Mouse (Mus musculus) CD4-positive naive resting alpha-beta T cell, adult 57 days (primary cell): Measurements from ENCODE around the gene Bean1. TPM values are rescaled to one million over a fixed set of nuclear protein-coding genes. Genes with fewer than 3 reads are reported as not detected.

Source experiments
- total RNA-seq: library from RNA; stranded (reverse); gene quantifications from one replicate; pipeline ENCODE4 v1.2.4, GENCODE M21; 2023

Bean1 gene
- not detected for total RNA-seq

DNA sequence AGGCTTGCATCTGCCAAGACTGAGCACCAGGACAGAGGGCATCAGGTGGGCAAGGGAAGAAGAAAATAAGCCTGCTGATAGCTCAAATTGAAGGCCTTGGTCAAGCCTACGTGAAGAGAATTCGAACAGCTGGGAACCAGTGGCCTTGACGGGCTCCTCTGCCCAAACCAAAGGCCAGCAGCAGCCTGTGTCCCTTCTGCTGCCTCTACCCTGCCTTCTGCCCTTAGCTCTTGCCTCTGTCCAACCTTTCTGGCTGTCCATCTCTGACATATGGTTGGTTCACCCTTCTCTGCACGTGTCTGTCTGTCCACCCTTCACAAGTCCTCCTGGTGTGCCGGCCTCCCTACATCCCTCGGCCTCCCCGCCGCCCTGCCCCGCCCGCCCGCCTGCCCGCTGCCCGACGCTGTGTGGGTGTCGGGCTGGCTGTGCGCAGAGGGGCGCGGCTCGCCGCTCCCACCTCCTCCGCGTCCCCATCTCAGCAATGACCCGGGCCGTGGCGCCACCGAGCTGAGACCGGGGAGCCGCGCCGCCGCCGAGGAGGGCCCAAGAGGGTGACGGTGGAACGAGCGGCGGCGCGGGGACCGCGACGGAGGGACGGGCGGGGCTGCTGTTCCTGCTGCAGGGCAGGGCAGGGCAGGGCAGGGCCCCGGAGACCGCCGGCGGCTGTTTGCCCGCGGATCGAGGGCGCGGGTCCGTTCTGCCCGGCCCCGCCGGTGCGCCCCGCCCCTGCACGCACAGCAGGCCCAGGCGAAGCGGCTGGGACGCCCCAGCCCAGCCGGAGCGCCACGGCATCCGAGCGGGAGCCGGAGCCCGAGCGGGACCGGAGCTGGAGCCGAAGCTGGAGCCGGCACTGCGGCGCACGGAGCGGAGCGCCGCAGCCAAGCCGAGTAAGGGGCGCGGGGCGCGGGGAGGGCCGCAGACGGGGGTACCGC, at the start of gene Bean1:
TSS of gene Bean1 (plus strand) at position 325 of the 932 bp plus-strand sequence.

DNA sequence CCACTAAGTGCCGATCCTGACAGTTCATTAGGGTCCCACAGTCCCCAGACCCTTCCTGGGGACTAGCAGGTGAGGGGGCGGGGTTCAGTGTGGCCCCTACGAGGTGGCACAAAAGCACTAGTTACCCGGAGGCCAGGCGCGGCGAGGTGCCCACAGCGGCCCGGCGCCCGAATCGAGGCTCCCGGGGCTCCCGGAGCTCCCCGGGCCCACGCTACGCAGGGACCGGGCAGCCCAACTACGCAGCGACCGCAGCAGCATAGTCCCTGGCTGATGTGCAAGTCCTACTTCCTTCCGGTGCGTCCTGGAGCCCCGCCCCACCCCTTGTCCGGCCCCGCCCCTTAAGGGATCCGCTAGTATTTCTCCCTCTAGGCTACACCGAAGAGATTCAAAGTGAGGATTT, 78.0 kb downstream of the Bean1 start, which contains the start of gene Tk2:
TSS of gene Tk2 (minus strand) at position 283 of the 400 bp plus-strand sequence.

DNA sequence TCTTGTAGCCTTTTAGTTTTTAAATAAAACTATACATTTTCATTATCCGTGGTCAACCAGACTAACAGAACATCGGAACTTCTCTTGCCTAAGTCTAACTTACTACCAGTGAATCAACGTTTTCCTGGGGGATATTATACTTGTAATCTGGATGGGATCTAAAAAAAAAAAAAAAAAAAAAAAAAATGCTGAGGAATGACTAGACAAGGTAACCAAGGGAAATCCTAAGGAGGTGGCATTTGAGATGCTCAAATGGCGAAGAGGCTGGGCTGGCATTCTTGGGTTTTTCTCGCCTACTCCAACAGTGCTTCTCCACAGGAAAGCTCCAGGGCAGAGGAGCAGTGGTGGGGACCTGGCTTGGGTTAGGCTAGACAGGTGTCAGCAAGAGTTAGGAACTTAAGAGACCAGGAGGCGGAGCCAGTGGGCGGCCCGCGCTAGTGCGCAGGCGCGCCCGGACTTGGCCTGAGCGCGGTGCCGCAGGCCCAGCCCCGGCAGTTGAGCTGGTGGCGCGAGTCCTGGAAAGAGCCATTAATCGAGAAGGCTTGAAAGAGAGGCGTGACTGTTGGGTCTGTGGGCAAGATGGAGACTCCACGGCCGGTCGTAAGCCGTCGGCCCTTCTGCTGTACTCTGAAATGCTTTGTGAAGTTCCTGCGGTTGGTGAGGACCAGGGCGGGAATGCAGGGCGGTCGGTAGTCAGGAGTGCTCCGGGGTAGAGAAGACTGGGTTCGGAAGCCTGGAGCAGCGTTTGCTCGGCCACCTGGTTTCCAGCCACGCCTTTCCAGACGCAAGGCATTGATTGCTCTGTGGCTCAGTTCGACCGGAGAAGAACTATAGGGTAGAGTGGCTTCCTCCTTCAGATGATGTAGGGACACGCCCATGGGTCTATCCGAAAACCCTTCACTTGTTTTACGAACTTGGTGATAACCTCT, 80.5 kb downstream of the Bean1 start, which contains the start of gene Cklf:
TSS of gene Cklf (plus strand) at position 423 of the 929 bp plus-strand sequence.

Other genes with a start within 250 kb of the Bean1 start
- 1.3 TPM for gene Cdh5, start 68.8 kb upstream of the Bean1 start, total RNA-seq
- 71.7 TPM for gene Tk2, start 78.1 kb downstream of the Bean1 start, total RNA-seq
- 42.5 TPM for gene Cklf, start 80.4 kb downstream of the Bean1 start, total RNA-seq
- gene Cmtm2a, start 122.7 kb downstream of the Bean1 start, total RNA-seq, result not detected
- not detected for gene Gm45711, start 139.6 kb downstream of the Bean1 start, total RNA-seq
- gene Cmtm1, start 139.7 kb downstream of the Bean1 start, total RNA-seq, result not detected
- not detected for gene Gm11020, start 151.1 kb downstream of the Bean1 start, total RNA-seq
- gene Cmtm2b, start 151.8 kb downstream of the Bean1 start, total RNA-seq, result not detected
- 14.6 TPM for gene Cmtm3, start 169.0 kb downstream of the Bean1 start, total RNA-seq
- gene Cmtm4, start 225.4 kb downstream of the Bean1 start, total RNA-seq, result 2.8 TPM